Mouse (Mus musculus) myocyte (in vitro differentiated cells): ENCODE data around the gene BC107364.
"Not testable (repeated sequence)": the region's sequence is repeated elsewhere in the genome, so short reads cannot be mapped to it uniquely, and the experiment has no call there.

Experiments
- CEBPB ChIP-seq: IDR thresholded peaks from 2 replicates; pipeline ENCODE4 v1.6.1; 2011; ENCODE audit warnings: mild to moderate bottlenecking, moderate library complexity; ENCODE audit not compliant: poor library complexity, insufficient read depth, severe bottlenecking
- MAX ChIP-seq: IDR thresholded peaks from one replicate; pipeline ENCODE4 v1.6.1; 2011; ENCODE audit warnings: low read depth, mild to moderate bottlenecking, control low read depth
- MYOD1 ChIP-seq, 3 experiments: IDR thresholded peaks; one replicate each; pipeline ENCODE4 v1.6.1; 2011; ENCODE audit warnings: control low read depth in 2 of 3, low read depth in 2 of 3, mild to moderate bottlenecking in 2 of 3, moderate library complexity in 1 of 3; ENCODE audit not compliant: insufficient read length in 2 of 3, control insufficient read depth in 1 of 3
- POLR2A ChIP-seq: IDR thresholded peaks from one replicate; pipeline ENCODE4 v1.6.1; 2011; ENCODE audit warnings: low read depth, mild to moderate bottlenecking, control low read depth, moderate library complexity; ENCODE audit not compliant: insufficient read length
- POLR2AphosphoS2 ChIP-seq: IDR thresholded peaks from one replicate; pipeline ENCODE4 v1.6.1; 2011; ENCODE audit warnings: low read depth, control low read depth; ENCODE audit not compliant: insufficient read length
- REST ChIP-seq: IDR thresholded peaks from one replicate; pipeline ENCODE4 v1.6.1; 2011; ENCODE audit warnings: mild to moderate bottlenecking, control low read depth, moderate library complexity; ENCODE audit not compliant: insufficient read depth, insufficient read length
- TCF12 ChIP-seq: IDR thresholded peaks from one replicate; pipeline ENCODE4 v1.6.1; 2011; ENCODE audit warnings: mild to moderate bottlenecking, control low read depth; ENCODE audit not compliant: poor library complexity, insufficient read depth, severe bottlenecking
- USF1 ChIP-seq: IDR thresholded peaks from one replicate; pipeline ENCODE4 v1.6.1; 2011; ENCODE audit warnings: low read depth, mild to moderate bottlenecking, control low read depth, moderate library complexity

DNA sequence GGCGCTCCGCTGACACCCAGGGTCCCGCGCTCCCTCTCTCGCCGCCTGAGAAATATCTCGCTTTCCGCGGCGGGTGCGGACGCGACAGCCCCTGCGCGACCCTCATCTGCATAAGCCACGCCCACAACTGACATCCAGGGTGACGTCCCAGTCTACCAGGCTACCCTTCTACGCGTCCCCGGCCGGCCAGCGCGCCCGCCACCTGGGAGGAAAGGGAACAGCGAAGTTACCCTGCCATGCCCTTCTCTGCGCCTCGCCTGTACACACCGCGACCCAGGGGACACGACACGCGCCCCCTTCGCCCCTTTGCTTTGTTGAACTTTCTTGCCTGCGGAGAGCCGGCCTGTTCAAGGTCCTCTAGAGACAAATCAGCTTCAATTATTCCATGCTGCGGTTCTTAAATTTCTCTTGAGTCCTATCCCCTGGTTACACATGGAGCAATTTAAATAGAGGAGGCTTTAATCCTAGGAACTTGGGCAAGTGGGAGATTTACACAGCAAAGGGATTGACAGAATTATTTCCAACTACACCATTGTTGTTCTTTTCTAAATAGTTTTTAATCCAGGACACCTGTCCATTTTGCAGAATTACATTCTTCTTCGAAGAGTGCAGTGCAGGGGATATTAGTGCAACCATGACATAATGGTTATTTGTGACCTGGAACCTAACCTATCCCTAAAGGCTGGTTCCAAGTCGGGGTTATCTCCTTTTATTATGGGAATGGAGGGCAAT is 34.9 kb upstream of the BC107364 start:
- not testable (repeated sequence) for TF ChIP-seq MAX; REST; POLR2A; POLR2AphosphoS2; TCF12; MYOD1 (IDR thresholded peaks at IDR 0.05; ENCODE audit: control insufficient read depth in 1 of 3, insufficient read length in 2 of 3, low read depth in 2 of 3); CEBPB; USF1
